Mouse (Mus musculus): Measurements from ENCODE around the gene Cptp. TPM values are rescaled to one million over a fixed set of nuclear protein-coding genes. Genes with fewer than 3 reads are reported as not detected.
A peak's percentile ranks its signal among the peaks of the same experiment; 100 is the strongest.

Gene Cptp
- polyA plus RNA-seq, 1 experiment, result 1.5 TPM

DNA sequence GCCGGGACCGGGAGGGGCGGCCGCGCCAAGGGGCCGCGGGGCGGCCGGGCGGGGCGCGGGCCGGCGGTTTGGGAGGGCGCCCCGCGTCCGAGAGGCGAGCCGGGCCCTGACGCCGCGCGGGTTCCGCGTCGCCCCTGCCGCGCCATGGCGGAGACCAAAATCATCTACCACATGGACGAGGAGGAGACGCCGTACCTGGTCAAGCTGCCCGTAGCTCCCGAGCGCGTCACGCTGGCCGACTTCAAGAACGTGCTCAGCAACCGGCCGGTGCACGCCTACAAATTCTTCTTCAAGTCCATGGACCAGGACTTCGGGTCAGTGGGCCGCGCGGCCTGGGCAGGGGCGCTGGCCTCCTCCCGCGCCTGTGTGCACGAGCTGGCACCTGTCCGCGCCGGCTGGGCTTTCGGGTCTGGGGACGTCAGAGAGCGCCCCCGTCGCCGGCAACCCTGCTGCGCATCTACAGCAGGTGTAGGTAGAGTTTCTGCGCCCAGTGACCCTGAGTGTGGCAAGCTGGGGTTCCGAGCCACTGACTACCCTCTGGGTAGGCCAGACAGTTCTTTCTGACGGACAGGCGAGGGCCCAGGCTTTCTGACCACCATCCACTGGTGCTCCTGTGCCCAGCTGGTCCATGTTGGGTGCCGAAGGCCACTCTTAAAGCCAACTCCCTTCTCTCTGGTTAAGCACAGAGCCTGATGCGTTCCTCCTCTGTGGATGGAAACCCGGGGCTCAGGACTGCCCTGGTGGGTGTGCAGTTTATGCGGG, 21.5 kb downstream of the Cptp start:
- H3K4me1 ChIP-seq, result peaks cover 63% of the 10 kb centered on the region
- peaks cover 10% of the 10 kb centered on the region for H3K27me3 ChIP-seq (replicated peaks)
- no peaks in the 10 kb centered on the region for H3K9me3 ChIP-seq
- H3K4me3 ChIP-seq (replicated peaks), result peak overlapping the region; percentile 100
- peaks cover 6% of the 10 kb centered on the region for H3K36me3 ChIP-seq (replicated peaks; ENCODE audit: low read length)
- TF ChIP-seq GATA1 (IDR thresholded peaks at IDR 0.05; ENCODE audit: borderline replicate concordance, low read length) (no peak), FLI1 (IDR thresholded peaks at IDR 0.05; ENCODE audit: low read length) (no peak)

DNA sequence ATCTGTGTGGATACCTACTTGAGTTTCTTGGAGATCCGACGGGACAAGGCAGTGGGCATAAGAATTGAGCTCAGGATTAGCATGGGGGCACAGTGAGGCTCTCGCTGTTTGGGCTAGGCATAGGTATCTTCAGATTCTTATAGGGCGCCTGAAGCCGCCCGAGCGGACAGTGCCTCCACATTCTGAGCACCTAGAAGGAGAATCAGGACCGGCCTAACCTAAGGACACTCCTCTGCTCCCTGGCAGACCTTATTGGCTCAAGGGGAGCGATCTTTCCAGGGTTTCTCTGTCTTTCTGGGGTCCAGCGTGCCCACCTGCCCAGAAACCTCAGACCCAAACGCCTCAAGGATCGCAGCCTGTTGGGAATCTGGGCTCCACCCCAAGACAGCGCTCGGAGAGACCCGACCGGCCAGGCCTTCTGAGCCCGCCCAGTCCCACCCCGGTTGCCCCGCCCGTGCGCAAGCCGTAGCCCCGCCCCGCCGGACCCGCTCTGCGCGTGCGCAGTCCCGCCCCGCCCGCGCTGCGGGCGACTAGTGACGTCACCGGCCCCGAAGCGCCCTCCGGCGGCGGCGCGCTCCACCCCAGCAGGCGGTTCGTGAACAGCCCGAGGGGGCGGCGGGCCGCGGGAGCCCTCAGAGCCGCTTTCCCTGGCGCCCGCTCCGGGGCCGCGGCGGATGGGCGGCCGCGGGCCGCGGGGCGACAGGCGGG, 22.2 kb downstream of the Cptp start, which contains the start of gene Dvl1:
TSS of gene Dvl1 (plus strand) at position 532 of the 708 bp plus-strand sequence.
- peak within 1 kb of the TSS; percentile 100 for H3K4me3 ChIP-seq (replicated peaks)
- TF ChIP-seq GATA1 (IDR thresholded peaks at IDR 0.05; ENCODE audit: borderline replicate concordance, low read length), result no peak
- TF ChIP-seq FLI1 (IDR thresholded peaks at IDR 0.05; ENCODE audit: low read length), result no peak
- H3K9me3 ChIP-seq, result no peaks in the 10 kb centered on the region
- H3K27me3 ChIP-seq (replicated peaks), result peaks cover 16% of the 10 kb centered on the region
- peaks cover 6% of the 10 kb centered on the region for H3K36me3 ChIP-seq (replicated peaks; ENCODE audit: low read length)
- peaks cover 60% of the 10 kb centered on the region for H3K4me1 ChIP-seq

DNA sequence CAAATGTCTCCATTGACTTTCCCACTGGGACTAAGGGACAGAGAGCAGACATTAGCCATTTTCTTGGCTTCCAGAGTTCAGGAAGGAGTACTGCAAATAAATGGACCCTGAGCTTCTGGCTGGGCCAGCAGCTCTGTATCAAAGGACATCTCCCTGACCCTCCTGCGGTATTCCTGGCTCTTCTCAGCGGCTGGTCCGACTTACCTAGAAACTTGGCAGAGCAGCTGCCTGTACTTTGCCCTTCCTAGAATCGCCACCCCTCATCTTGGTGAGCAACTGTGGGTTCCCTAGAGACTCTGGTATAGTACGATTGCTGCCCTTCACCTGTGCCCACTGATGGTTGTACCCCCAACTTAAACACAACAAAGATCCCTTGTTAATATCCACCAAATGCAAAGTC, 26.0 kb downstream of the Cptp start:
- Histone ChIP-seq H3K27me3 (replicated peaks) (peaks cover 42% of the 10 kb centered on the region), H3K9me3 (no peaks in the 10 kb centered on the region), H3K36me3 (replicated peaks; ENCODE audit: low read length) (no peaks in the 10 kb centered on the region), H3K4me1 (peaks cover 58% of the 10 kb centered on the region), H3K4me3 (replicated peaks) (no peak overlapping the region)
- no peak for TF ChIP-seq GATA1 (IDR thresholded peaks at IDR 0.05; ENCODE audit: borderline replicate concordance, low read length)
- no peak for TF ChIP-seq FLI1 (IDR thresholded peaks at IDR 0.05; ENCODE audit: low read length)

DNA sequence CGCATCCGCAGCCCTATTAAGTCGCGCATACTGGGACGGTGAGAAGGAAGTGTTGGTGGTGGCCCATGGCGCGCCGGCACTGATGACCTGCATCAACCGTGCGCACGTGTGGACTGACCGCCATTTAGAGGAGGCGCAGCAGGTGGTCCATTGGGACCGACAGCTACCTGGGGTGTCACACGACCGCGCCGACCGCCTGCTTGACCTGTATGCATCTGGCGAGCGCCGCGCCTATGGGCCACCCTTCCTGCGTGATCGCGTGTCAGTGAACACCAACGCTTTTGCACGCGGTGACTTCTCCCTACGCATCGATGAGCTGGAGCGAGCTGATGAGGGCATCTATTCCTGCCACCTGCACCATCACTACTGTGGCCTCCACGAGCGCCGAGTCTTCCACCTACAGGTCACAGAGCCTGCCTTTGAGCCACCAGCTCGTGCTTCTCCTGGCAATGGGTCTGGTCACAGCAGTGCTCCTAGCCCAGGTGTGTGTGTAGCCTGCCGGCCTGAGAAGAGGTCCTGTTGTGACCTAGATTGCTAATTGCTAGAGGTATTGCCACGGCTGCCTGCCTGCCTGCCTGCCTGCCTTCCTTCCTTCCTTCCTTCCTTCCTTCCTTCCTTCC, 27.5 kb downstream of the Cptp start:
- no peaks in the 10 kb centered on the region for H3K36me3 ChIP-seq (replicated peaks; ENCODE audit: low read length)
- TF ChIP-seq GATA1 (IDR thresholded peaks at IDR 0.05; ENCODE audit: borderline replicate concordance, low read length), result no peak
- TF ChIP-seq FLI1 (IDR thresholded peaks at IDR 0.05; ENCODE audit: low read length), result no peak
- peak overlapping the region; percentile 92 for H3K4me3 ChIP-seq (replicated peaks)
- peaks cover 62% of the 10 kb centered on the region for H3K4me1 ChIP-seq
- H3K9me3 ChIP-seq, result no peaks in the 10 kb centered on the region
- peaks cover 42% of the 10 kb centered on the region for H3K27me3 ChIP-seq (replicated peaks)

DNA sequence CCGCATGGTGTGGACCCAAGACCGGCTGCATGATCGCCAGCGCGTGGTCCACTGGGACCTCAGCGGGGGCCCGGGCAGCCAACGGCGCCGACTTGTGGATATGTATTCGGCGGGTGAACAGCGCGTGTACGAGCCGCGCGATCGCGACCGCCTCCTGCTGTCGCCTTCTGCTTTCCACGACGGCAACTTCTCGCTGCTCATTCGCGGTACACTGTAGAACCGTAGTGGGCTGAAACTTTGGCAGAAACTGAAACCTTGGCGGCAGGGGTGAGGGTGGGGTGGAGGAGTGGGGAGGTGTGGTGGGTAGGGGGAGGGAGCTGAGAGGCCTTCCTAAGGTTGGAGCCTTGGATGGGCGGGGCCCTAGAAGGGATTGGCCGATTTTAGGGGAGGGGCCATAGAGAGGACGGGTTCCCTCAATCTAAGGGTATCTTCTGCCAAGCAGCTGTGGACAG, 28.2 kb downstream of the Cptp start:
- TF ChIP-seq GATA1 (IDR thresholded peaks at IDR 0.05; ENCODE audit: borderline replicate concordance, low read length) (no peak), FLI1 (IDR thresholded peaks at IDR 0.05; ENCODE audit: low read length) (no peak)
- H3K4me1 ChIP-seq, result peaks cover 59% of the 10 kb centered on the region
- peak overlapping the region; percentile 92 for H3K4me3 ChIP-seq (replicated peaks)
- no peaks in the 10 kb centered on the region for H3K9me3 ChIP-seq
- peaks cover 42% of the 10 kb centered on the region for H3K27me3 ChIP-seq (replicated peaks)
- H3K36me3 ChIP-seq (replicated peaks; ENCODE audit: low read length), result no peaks in the 10 kb centered on the region

DNA sequence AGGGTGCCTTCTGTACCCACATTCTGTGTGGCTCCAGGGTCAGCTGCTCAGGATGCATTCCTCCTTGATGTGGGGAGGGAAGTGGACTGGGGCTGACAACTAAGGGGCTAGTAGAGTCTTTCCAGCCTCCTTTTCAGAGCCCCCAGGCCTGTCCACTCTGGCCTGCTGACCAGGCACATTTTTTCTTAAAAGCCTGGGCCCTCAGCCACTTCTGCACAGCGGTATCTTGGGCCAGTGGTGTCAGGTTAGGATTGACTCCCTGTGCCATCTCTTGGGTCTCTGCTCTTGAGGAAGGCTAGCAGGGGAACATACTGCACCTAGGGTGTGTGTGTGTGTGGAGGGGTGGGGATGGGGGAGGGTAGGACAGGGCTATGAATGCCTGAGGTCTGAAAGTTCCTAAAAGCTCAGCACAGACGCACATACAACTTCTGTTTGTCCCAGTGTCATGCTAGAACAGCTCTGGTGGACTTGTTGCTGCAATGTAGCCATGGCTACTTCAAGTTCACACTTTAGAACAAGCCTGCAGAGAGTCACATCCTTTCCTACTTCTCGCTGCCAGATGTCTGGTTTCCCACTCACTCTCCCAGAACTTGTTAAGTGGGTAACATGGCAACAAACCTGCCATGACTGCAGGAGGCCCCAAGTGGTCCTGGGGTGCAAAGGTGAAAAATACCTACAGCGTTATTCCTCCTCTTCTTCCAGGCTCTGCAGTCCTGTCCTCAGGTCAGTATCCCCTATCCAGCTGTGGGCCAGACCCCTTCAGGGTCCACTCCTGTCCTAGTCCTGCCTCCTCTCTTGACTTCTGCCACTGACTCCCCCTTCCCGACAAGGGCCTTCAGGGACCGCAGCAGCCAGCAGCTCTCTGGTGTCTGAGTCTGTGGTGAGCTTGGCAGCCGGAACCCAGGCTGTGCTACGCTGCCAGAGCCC, 28.9 kb downstream of the Cptp start:
- Histone ChIP-seq H3K27me3 (replicated peaks) (peaks cover 42% of the 10 kb centered on the region), H3K9me3 (no peaks in the 10 kb centered on the region), H3K4me3 (replicated peaks) (peak overlapping the region; percentile 92), H3K36me3 (replicated peaks; ENCODE audit: low read length) (no peaks in the 10 kb centered on the region), H3K4me1 (peaks cover 59% of the 10 kb centered on the region)
- TF ChIP-seq GATA1 (IDR thresholded peaks at IDR 0.05; ENCODE audit: borderline replicate concordance, low read length) (no peak), FLI1 (IDR thresholded peaks at IDR 0.05; ENCODE audit: low read length) (no peak)

DNA sequence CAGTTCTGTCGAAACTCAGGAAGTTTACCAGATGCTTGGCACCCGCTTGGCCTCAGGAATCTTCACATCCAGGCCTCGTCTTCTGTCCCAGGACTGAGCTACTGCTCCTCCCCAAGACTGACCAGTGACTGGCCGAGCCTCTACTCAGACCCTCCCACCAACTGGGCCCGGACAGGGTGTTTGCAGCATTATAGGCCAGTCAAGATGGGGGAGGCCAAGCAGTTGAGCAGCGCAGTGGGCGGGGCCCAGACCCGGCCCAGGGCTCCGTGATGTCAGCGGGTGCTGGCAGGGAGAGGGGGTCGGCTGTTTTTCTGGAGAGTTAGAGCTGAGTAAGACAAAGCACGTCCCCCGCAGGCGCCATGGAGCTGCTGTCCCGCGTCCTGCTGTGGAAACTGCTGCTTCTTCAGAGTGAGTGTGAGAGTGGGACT, 29.7 kb downstream of the Cptp start, which contains the start of gene Mxra8:
TSS of gene Mxra8 (plus strand) at position 198 of the 428 bp plus-strand sequence.
- no peaks in the 10 kb centered on the region for H3K36me3 ChIP-seq (replicated peaks; ENCODE audit: low read length)
- H3K9me3 ChIP-seq, result no peaks in the 10 kb centered on the region
- peak within 1 kb of the TSS; percentile 92 for H3K4me3 ChIP-seq (replicated peaks)
- H3K27me3 ChIP-seq (replicated peaks), result peaks cover 42% of the 10 kb centered on the region
- H3K4me1 ChIP-seq, result peaks cover 59% of the 10 kb centered on the region
- TF ChIP-seq GATA1 (IDR thresholded peaks at IDR 0.05; ENCODE audit: borderline replicate concordance, low read length) (no peak), FLI1 (IDR thresholded peaks at IDR 0.05; ENCODE audit: low read length) (no peak)

DNA sequence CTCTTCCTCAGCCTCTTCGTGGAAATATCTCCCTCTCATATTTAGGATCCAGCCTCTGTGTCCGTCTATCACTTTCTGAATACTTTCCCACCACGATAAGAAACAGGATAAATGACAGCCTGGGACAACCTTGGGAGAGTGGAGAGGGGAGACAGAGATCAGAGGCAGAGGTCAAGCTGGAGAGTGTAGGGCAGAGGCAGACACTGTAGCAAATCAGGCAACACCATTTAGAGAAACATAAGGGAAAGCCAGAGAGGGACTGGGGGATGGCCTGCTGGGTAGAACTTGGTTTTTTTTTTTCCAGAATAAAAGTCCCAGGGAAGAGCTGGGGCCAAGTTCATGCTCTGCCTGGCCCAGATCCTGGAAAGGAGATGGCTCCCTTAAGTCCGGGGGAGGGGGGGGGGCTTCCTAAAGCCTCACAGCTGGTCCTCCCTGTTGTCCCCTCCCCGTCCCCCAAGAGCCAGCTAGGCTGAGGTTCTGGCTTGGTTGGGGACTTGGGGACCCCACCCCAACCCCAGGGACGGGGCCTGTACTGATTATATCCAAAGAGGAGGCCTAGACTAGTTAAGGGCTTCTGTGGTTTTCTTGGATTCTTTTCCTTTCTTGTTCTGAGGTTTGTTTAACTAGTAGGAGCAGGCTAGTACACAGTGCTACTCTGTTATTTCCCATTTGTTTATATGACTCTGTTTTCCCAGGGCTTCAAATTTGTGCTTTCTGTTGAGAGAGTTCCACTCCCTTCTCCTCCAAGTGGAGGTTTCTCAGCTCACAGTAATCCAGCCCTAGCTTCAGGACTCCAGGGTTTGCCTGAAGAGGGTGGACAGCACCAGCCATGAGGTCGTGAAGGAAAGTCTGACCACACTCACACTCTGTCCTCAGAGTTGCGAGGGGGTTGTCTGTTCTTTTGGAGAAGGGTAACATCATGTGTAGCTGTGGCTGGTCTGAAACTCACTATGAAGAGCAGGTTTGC, 30.8 kb downstream of the Cptp start:
- Histone ChIP-seq H3K4me1 (peaks cover 68% of the 10 kb centered on the region), H3K36me3 (replicated peaks; ENCODE audit: low read length) (peaks cover 2% of the 10 kb centered on the region), H3K27me3 (replicated peaks) (peaks cover 39% of the 10 kb centered on the region), H3K4me3 (replicated peaks) (peak overlapping the region; percentile 6), H3K9me3 (no peaks in the 10 kb centered on the region)
- TF ChIP-seq GATA1 (IDR thresholded peaks at IDR 0.05; ENCODE audit: borderline replicate concordance, low read length), result no peak
